Mouse (Mus musculus): ENCODE data around the gene Rpl7l1. TPM values are rescaled to one million over a fixed set of nuclear protein-coding genes. Genes with fewer than 3 reads are reported as not detected.
"Not testable (repeated sequence)": the region's sequence is repeated elsewhere in the genome, so short reads cannot be mapped to it uniquely, and the experiment has no call there.

Rpl7l1 gene
- polyA plus RNA-seq, 1 experiment from 2014 or later, result 170 TPM

DNA sequence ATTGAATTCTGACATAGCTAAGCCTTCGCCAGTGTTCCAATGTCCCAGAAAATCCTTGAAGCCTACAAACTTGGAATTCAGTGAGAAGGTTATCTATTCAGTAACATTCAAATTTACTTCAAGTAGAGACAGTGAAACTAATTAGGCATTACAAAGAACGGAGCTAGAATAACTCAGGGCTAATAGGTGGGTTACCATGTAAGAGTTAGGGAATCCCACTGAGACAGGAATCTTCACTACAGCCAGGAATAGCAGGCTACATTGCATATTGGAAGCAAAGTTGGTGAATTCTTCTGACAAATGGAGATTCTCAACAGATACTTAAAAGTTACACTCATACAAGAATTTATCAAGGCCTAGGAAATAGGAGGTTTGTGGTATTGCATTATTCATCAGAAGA, 5.5 kb upstream of the Rpl7l1 start:
- not testable (repeated sequence) for H3K27ac ChIP-seq (ENCODE audit: low read depth, low read length); DNase-seq (ENCODE audit: low spot score, missing footprints); H3K27me3 ChIP-seq (ENCODE audit: control insufficient read depth, insufficient read depth, low read length); H3K4me1 ChIP-seq (ENCODE audit: control insufficient read depth, insufficient read depth, low read length); H3K4me2 ChIP-seq; ATAC-seq (ENCODE audit: low FRiP score); H3K36me3 ChIP-seq (ENCODE audit: control insufficient read depth, insufficient read depth, low read length); H3K4me3 ChIP-seq (ENCODE audit: low read depth, low read length); H3K9ac ChIP-seq (ENCODE audit: low read length); H3K9me3 ChIP-seq (ENCODE audit: control insufficient read depth, low read length)
- WGBS, result 61% methylated on average over 2 of the region's 2 CpGs

DNA sequence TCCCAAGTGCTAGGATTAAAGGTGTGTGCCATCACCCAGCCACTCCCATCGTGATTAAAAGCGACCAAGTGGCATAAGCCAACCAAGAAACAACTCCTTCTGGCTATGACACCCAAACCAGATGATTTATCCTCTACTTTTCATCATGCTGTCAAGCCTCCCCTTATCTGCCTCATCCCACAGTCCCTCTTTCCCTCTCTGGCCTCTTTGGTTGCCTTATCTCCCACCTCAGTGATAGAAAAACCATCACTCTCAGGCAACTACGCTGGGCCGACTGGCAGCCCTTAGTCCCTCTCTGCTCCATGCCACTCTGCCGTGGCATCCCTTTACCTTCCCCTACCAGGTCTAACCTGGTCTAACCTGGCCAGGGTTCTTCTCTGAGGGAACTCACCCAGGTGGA, 4.5 kb upstream of the Rpl7l1 start:
- Histone ChIP-seq H3K4me2 (no peak overlapping the region), H3K9me3 (ENCODE audit: control insufficient read depth, low read length) (no peaks in the 10 kb centered on the region), H3K27ac (ENCODE audit: low read depth, low read length) (no peak overlapping the region), H3K27me3 (ENCODE audit: control insufficient read depth, insufficient read depth, low read length) (no peaks in the 10 kb centered on the region), H3K36me3 (ENCODE audit: control insufficient read depth, insufficient read depth, low read length) (no peaks in the 10 kb centered on the region), H3K4me3 (ENCODE audit: low read depth, low read length) (no peak overlapping the region), H3K4me1 (ENCODE audit: control insufficient read depth, insufficient read depth, low read length) (no peaks in the 10 kb centered on the region), H3K9ac (ENCODE audit: low read length) (no peak overlapping the region)
- no peak for DNase-seq (ENCODE audit: low spot score, missing footprints)
- 93% methylated on average over 5 of the region's 5 CpGs for WGBS
- no peak for ATAC-seq (ENCODE audit: low FRiP score)

DNA sequence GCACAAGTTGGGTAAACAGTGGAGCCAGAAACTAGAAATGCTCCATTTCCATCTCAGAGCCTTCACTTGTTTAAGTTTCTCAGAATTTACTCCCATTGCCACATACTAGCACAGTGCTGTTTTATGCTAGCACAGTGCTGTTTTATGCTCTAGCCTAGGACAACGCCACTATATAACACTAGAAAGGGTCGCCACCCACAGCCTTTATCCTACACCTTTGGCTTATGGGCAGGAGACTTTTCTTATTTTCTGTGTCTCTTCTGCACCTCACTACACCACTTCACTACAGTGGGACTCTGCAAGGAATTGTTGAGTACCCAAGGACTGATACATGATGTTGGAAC, 722 bp upstream of the Rpl7l1 start:
- no peak overlapping the region for H3K9ac ChIP-seq (ENCODE audit: low read length)
- no peaks in the 10 kb centered on the region for H3K27me3 ChIP-seq (ENCODE audit: control insufficient read depth, insufficient read depth, low read length)
- peak overlapping the region; percentile 42 for H3K4me2 ChIP-seq
- peak overlapping the region; percentile 81; the same call in 1 of the 2 replicates for H3K27ac ChIP-seq (ENCODE audit: low read depth, low read length)
- peaks cover 5% of the 10 kb centered on the region; the same call in 1 of the 2 replicates for H3K4me1 ChIP-seq (ENCODE audit: control insufficient read depth, insufficient read depth, low read length)
- 84% methylated on average over 2 of the region's 2 CpGs for WGBS
- peak; percentile 28; the same call in 1 of the 2 replicates for ATAC-seq (ENCODE audit: low FRiP score)
- peak overlapping the region; percentile 72 for H3K4me3 ChIP-seq (ENCODE audit: low read depth, low read length)
- no peak for DNase-seq (ENCODE audit: low spot score, missing footprints)
- H3K36me3 ChIP-seq (ENCODE audit: control insufficient read depth, insufficient read depth, low read length), result peaks cover 18% of the 10 kb centered on the region
- no peaks in the 10 kb centered on the region for H3K9me3 ChIP-seq (ENCODE audit: control insufficient read depth, low read length)

DNA sequence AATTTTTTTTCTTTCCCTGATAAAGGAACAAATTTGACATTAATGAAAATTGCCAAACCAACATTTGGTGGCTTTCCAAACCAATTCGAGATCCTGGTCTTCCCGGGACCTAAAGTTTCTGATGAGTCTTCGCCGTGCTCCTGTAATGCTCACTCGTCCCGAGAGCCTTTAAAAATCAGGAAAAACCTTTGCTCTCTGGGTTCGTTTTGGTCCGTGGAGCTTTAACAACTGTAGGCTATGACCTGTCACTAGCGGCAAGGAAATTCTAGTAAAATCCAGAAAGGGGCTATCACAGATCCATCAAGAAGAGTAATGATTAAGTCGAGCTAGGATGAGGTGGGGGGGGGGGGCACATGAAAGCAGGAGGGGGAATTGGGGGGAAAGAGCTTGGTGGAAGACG, 596 bp downstream of the Rpl7l1 start:
- H3K9me3 ChIP-seq (ENCODE audit: control insufficient read depth, low read length), result no peaks in the 10 kb centered on the region
- DNase-seq (ENCODE audit: low spot score, missing footprints) (no peak), ATAC-seq (ENCODE audit: low FRiP score) (no peak)
- H3K4me1 ChIP-seq (ENCODE audit: control insufficient read depth, insufficient read depth, low read length), result peaks cover 5% of the 10 kb centered on the region; the same call in 1 of the 2 replicates
- peak overlapping the region; percentile 72 for H3K4me3 ChIP-seq (ENCODE audit: low read depth, low read length)
- no peaks in the 10 kb centered on the region for H3K27me3 ChIP-seq (ENCODE audit: control insufficient read depth, insufficient read depth, low read length)
- H3K4me2 ChIP-seq, result peak overlapping the region; percentile 73
- WGBS, result 10% methylated on average over 11 of the region's 11 CpGs
- H3K27ac ChIP-seq (ENCODE audit: low read depth, low read length), result peak overlapping the region; percentile 81
- peaks cover 27% of the 10 kb centered on the region for H3K36me3 ChIP-seq (ENCODE audit: control insufficient read depth, insufficient read depth, low read length)
- peak overlapping the region; percentile 79 for H3K9ac ChIP-seq (ENCODE audit: low read length)

DNA sequence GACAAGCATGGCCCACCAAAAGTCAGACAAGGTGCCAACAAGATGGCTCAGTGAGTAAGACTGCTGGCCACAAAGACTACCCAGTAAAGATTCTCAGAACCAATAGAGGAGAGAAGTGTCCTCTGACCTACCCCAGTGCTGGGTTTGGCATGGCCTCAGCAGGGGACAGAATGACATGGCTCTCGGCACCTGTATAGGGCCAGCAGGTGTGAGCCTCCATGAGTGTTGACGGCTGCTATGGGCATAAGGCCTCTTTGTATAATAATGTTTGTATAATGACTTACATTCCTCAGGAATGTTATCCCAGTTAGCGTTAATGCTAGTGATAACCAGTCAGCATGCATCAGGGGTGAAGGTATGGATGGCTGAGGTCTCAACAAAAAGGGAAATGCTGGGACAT, 6.4 kb downstream of the Rpl7l1 start:
- no peak for ATAC-seq (ENCODE audit: low FRiP score)

DNA sequence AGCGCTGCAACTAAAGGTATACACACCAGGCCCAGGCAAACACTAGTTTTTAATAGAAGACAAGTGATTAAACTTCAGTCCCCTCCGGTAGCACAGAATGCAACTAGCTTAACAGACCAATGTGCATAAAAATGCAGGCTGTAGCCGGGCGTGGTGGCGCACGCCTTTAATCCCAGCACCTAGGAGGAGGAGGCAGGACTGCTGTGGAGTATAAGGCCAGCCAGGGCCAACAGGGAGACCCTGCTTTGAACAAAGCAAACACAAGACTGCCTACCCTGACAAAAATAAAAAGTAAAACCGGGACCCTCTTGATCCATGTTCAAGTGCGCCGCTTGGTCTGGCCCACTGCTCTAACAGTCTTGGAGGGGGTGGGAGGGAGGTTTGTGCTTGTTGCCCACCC, 7.4 kb downstream of the Rpl7l1 start:
- WGBS, result 92% methylated on average over 9 of the region's 9 CpGs
- ATAC-seq (ENCODE audit: low FRiP score), result no peak
- Histone ChIP-seq H3K36me3 (ENCODE audit: control insufficient read depth, insufficient read depth, low read length) (peaks cover 37% of the 10 kb centered on the region), H3K4me2 (no peak overlapping the region), H3K9me3 (ENCODE audit: control insufficient read depth, low read length) (no peaks in the 10 kb centered on the region), H3K27me3 (ENCODE audit: control insufficient read depth, insufficient read depth, low read length) (no peaks in the 10 kb centered on the region), H3K4me1 (ENCODE audit: control insufficient read depth, insufficient read depth, low read length) (peaks cover 12% of the 10 kb centered on the region), H3K4me3 (ENCODE audit: low read depth, low read length) (no peak overlapping the region), H3K27ac (ENCODE audit: low read depth, low read length) (no peak overlapping the region), H3K9ac (ENCODE audit: low read length) (no peak overlapping the region)
- DNase-seq (ENCODE audit: low spot score, missing footprints), result no peak

More for the DNA sequence above, 6.4 kb downstream of the Rpl7l1 start:
- H3K9ac ChIP-seq (ENCODE audit: low read length), result no peak overlapping the region
- H3K9me3 ChIP-seq (ENCODE audit: control insufficient read depth, low read length), result no peaks in the 10 kb centered on the region
- WGBS, result 90% methylated on average over 3 of the region's 3 CpGs
- H3K4me1 ChIP-seq (ENCODE audit: control insufficient read depth, insufficient read depth, low read length), result peaks cover 12% of the 10 kb centered on the region
- DNase-seq (ENCODE audit: low spot score, missing footprints), result peak; percentile 82
- H3K36me3 ChIP-seq (ENCODE audit: control insufficient read depth, insufficient read depth, low read length), result peaks cover 40% of the 10 kb centered on the region
- no peaks in the 10 kb centered on the region for H3K27me3 ChIP-seq (ENCODE audit: control insufficient read depth, insufficient read depth, low read length)
- no peak overlapping the region for H3K4me3 ChIP-seq (ENCODE audit: low read depth, low read length)
- H3K27ac ChIP-seq (ENCODE audit: low read depth, low read length), result no peak overlapping the region
- no peak overlapping the region for H3K4me2 ChIP-seq

DNA sequence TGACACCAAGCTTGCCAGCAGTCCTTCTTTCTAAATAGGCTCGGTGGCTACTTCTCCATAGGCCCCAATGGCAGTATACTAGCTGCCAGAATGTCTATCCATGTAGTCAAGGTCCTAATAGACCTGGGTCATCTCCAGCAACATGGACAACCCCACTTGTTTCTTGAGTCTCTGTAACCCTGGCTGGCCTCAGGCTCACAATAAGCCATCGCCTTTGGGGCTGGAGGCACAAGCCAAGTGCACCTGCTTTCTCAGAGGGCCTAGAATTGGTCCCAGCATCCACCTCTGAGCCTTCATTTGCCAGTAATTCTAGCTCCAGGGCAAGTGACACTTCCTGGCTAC, 8.4 kb downstream of the Rpl7l1 start:
- no peak overlapping the region for H3K9ac ChIP-seq (ENCODE audit: low read length)
- peaks cover 12% of the 10 kb centered on the region for H3K4me1 ChIP-seq (ENCODE audit: control insufficient read depth, insufficient read depth, low read length)
- H3K4me2 ChIP-seq, result peak overlapping the region; percentile 76
- H3K27me3 ChIP-seq (ENCODE audit: control insufficient read depth, insufficient read depth, low read length), result no peaks in the 10 kb centered on the region
- peaks cover 31% of the 10 kb centered on the region for H3K36me3 ChIP-seq (ENCODE audit: control insufficient read depth, insufficient read depth, low read length)
- H3K4me3 ChIP-seq (ENCODE audit: low read depth, low read length), result no peak overlapping the region
- WGBS, result 52% methylated on average over 2 of the region's 2 CpGs
- no peak overlapping the region for H3K27ac ChIP-seq (ENCODE audit: low read depth, low read length)
- H3K9me3 ChIP-seq (ENCODE audit: control insufficient read depth, low read length), result no peaks in the 10 kb centered on the region
- ATAC-seq (ENCODE audit: low FRiP score) (no peak), DNase-seq (ENCODE audit: low spot score, missing footprints) (no peak)

DNA sequence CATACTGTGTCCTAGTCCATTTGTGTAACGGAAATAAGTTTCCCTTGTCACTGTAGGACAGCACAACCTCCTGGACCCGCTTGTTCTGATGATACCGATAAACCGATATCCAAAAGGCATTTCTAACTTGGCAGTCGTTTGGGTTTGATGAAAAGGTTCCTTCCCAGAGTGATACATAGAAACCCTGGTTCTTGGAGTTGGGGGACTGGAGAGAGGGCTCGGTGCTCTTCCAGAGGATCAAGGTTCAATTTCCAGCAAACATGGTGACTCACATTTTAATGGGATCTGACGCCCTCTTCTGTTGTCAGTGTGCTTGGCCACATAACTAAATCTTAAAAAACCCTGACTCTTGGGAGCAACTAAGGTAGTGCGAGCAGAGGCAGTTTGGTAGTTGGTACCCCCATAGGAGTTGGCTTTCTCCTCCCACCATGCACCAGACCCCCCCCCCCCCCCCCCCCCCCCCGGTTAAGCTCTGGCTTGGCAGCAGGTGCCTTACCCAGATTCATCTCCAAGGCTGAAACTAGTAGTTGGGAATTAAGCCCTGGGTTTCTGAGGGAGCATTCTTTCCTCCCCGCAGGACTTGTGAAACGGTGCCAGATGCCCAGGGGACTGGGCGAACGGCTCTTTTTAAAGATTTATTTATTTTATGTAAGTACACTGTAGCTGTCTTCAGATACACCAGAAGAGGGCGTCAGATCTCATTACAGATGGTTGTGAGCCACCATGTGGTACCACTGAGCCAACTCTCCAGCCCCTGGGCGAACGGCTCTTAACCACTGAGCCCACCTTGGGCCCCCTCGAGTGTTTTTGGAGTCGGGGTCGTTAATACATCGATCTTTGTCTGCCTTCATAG, 9.0 kb downstream of the Rpl7l1 start:
- ATAC-seq (ENCODE audit: low FRiP score), result 0 out of 2 replicates have a peak, but pooled peaks have one; percentile 20

DNA sequence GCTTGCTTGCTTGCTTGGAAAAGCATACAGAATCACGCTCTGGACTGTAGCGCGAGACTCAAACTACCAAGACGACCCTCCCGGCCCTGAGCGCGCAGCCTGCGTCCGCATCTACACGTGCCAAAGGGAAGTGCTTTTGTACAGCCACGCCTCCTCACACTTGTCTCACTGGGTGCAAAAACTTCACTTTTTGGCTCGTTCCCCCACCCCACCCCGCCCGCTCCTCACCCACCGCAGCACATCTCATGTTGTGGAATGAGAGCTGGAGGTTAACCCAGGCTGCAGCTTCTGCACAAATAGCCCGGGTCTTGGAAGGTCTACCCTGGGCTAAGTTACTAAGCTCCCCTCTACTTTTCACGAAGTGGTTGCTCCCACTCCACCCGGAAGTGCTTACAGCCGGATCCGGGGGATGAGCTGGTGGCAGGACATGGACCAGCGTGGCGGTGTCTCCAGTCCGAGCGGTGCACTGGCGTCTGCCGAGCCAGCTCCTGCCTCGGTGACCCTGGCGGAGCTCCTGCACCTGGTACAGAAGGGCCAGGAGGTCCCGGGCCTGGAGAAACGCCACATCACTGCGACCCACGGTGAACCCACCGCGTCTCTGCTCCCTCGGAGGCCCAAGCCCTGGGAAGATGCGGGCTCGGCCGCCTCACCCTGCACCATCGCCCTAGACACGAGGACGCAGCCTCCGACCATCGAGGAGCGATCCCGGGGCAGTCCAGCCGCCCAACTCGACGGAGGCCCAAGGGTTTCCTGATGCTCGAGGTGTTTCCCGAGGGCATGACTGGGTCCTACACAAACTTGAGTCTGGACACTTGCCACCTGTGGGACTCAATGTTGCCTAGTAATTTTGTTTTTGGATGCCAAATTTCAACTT, 9.8 kb downstream of the Rpl7l1 start, which contains the start of gene 2310039H08Rik:
2310039H08Rik (plus strand) TSS at position 232 of the 874 bp plus-strand sequence.
- Histone ChIP-seq H3K27me3 (ENCODE audit: control insufficient read depth, insufficient read depth, low read length) (no peaks in the 10 kb centered on the region), H3K36me3 (ENCODE audit: control insufficient read depth, insufficient read depth, low read length) (peaks cover 18% of the 10 kb centered on the region), H3K4me2 (peak within 1 kb of the TSS; percentile 76), H3K27ac (ENCODE audit: low read depth, low read length) (0 out of 2 replicates have a peak within 1 kb of the TSS, but pooled peaks have one; percentile 55), H3K4me3 (ENCODE audit: low read depth, low read length) (peak within 1 kb of the TSS; percentile 84), H3K9me3 (ENCODE audit: control insufficient read depth, low read length) (no peaks in the 10 kb centered on the region), H3K4me1 (ENCODE audit: control insufficient read depth, insufficient read depth, low read length) (peaks cover 12% of the 10 kb centered on the region), H3K9ac (ENCODE audit: low read length) (peak within 1 kb of the TSS; percentile 81)
- peak; percentile 98 for DNase-seq (ENCODE audit: low spot score, missing footprints)
- WGBS, result under 1% methylated on average over 50 of the region's 50 CpGs
- ATAC-seq (ENCODE audit: low FRiP score), result peak; percentile 91

More for the DNA sequence above, 9.0 kb downstream of the Rpl7l1 start:
- Histone ChIP-seq H3K36me3 (ENCODE audit: control insufficient read depth, insufficient read depth, low read length) (peaks cover 25% of the 10 kb centered on the region), H3K9ac (ENCODE audit: low read length) (peak overlapping the region; percentile 81), H3K27me3 (ENCODE audit: control insufficient read depth, insufficient read depth, low read length) (no peaks in the 10 kb centered on the region), H3K4me3 (ENCODE audit: low read depth, low read length) (peak overlapping the region; percentile 84), H3K9me3 (ENCODE audit: control insufficient read depth, low read length) (no peaks in the 10 kb centered on the region), H3K4me2 (peak overlapping the region; percentile 76), H3K27ac (ENCODE audit: low read depth, low read length) (no peak overlapping the region), H3K4me1 (ENCODE audit: control insufficient read depth, insufficient read depth, low read length) (peaks cover 12% of the 10 kb centered on the region)
- DNase-seq (ENCODE audit: low spot score, missing footprints), result peak; percentile 90
- WGBS, result 12% methylated on average over 19 of the region's 20 CpGs

Measured in midbrain, embryonic 11.5 days (tissue).